Mouse (Mus musculus): ENCODE measurements around the gene Ncam1.

- TF ChIP-seq CTCF (IDR thresholded peaks at IDR 0.05; ENCODE audit: low read depth, low read length) (no peak), GATA1 (IDR thresholded peaks at IDR 0.05; ENCODE audit: borderline replicate concordance, low read length) (no peak), TAL1 (conservative IDR thresholded peaks at IDR 0.05; ENCODE audit: low read depth, low read length) (no peak)
Observed at GRCm38 (mm10) chr9:49781016-49781772, 17.5 kb downstream of the Ncam1 start.
